Mouse (Mus musculus): Measurements from ENCODE around the gene Slc6a12. TPM values are rescaled to one million over a fixed set of nuclear protein-coding genes. Genes with fewer than 3 reads are reported as not detected.
A peak's percentile ranks its signal among the peaks of the same experiment; 100 is the strongest.

Slc6a12 gene
- total and polyA plus RNA-seq, 2 experiments: 86.8 to 172 TPM

- H3K4me1 ChIP-seq (ENCODE audit: control insufficient read depth, insufficient read depth, low read length): peaks cover 20% of the 10 kb centered on the region
- TF ChIP-seq CTCF (IDR thresholded peaks at IDR 0.05; ENCODE audit: low read depth, low read length) (no peak), POLR2A (IDR thresholded peaks at IDR 0.05; ENCODE audit: extremely low read depth, insufficient read depth, low read length) (no peak)
- H3K79me2 ChIP-seq (ENCODE audit: control insufficient read depth, insufficient read depth, low read length): no peaks in the 10 kb centered on the region; the same call in 1 of the 2 replicates
- H3K36me3 ChIP-seq (ENCODE audit: control insufficient read depth, insufficient read depth, low read length): no peaks in the 10 kb centered on the region
- peak overlapping the region; percentile 61 for H3K9ac ChIP-seq (ENCODE audit: low read depth, low read length)
- no peaks in the 10 kb centered on the region for H3K27me3 ChIP-seq (ENCODE audit: control insufficient read depth, insufficient read depth, low read length)
- peak overlapping the region; percentile 22; the same call in 1 of the 2 replicates for H3K4me3 ChIP-seq (ENCODE audit: insufficient read depth, low read depth, low read length)
- peak overlapping the region; percentile 91 for H3K27ac ChIP-seq (replicated peaks; ENCODE audit: insufficient read depth, low read depth, low read length)
- peak; percentile 99 for DNase-seq (ENCODE audit: extremely low read depth, low read depth, low spot score)
- WGBS: 22% methylated on average over 8 of the region's 8 CpGs
Observed at GRCm38 (mm10) chr6:121346428-121346827, 3.6 kb downstream of the Slc6a12 start.

GRCm38 (mm10) chr6:121352276-121352675, 9.4 kb downstream of the Slc6a12 start:
- TF ChIP-seq POLR2A (IDR thresholded peaks at IDR 0.05; ENCODE audit: extremely low read depth, insufficient read depth, low read length) (no peak), CTCF (IDR thresholded peaks at IDR 0.05; ENCODE audit: low read depth, low read length) (no peak)
- H3K9ac ChIP-seq (ENCODE audit: low read depth, low read length): no peak overlapping the region
- peaks cover 7% of the 10 kb centered on the region for H3K4me1 ChIP-seq (ENCODE audit: control insufficient read depth, insufficient read depth, low read length)
- no peaks in the 10 kb centered on the region; the same call in 1 of the 2 replicates for H3K79me2 ChIP-seq (ENCODE audit: control insufficient read depth, insufficient read depth, low read length)
- no peak for DNase-seq (ENCODE audit: extremely low read depth, low read depth, low spot score)
- H3K36me3 ChIP-seq (ENCODE audit: control insufficient read depth, insufficient read depth, low read length): peaks cover 26% of the 10 kb centered on the region
- H3K27ac ChIP-seq (replicated peaks; ENCODE audit: insufficient read depth, low read depth, low read length): no peak overlapping the region
- no peaks in the 10 kb centered on the region for H3K27me3 ChIP-seq (ENCODE audit: control insufficient read depth, insufficient read depth, low read length)
- H3K4me3 ChIP-seq (ENCODE audit: insufficient read depth, low read depth, low read length): no peak overlapping the region
- WGBS: 37% methylated on average over 2 of the region's 2 CpGs

- 70% methylated on average over 1 of the region's 1 CpGs for WGBS
- TF ChIP-seq POLR2A (IDR thresholded peaks at IDR 0.05; ENCODE audit: extremely low read depth, insufficient read depth, low read length) (no peak), CTCF (IDR thresholded peaks at IDR 0.05; ENCODE audit: low read depth, low read length) (no peak)
Observed at GRCm38 (mm10) chr6:121356041-121356440, 13.2 kb downstream of the Slc6a12 start.

GRCm38 (mm10) chr6:121357232-121357631, 14.4 kb downstream of the Slc6a12 start:
- H3K4me1 ChIP-seq (ENCODE audit: control insufficient read depth, insufficient read depth, low read length): no peaks in the 10 kb centered on the region
- no peaks in the 10 kb centered on the region for H3K79me2 ChIP-seq (ENCODE audit: control insufficient read depth, insufficient read depth, low read length)
- no peak overlapping the region for H3K9ac ChIP-seq (ENCODE audit: low read depth, low read length)
- H3K36me3 ChIP-seq (ENCODE audit: control insufficient read depth, insufficient read depth, low read length): peaks cover 46% of the 10 kb centered on the region
- no peak overlapping the region for H3K27ac ChIP-seq (replicated peaks; ENCODE audit: insufficient read depth, low read depth, low read length)
- H3K27me3 ChIP-seq (ENCODE audit: control insufficient read depth, insufficient read depth, low read length): no peaks in the 10 kb centered on the region
- DNase-seq (ENCODE audit: extremely low read depth, low read depth, low spot score): no peak
- TF ChIP-seq POLR2A (IDR thresholded peaks at IDR 0.05; ENCODE audit: extremely low read depth, insufficient read depth, low read length): no peak
- no peak for TF ChIP-seq CTCF (IDR thresholded peaks at IDR 0.05; ENCODE audit: low read depth, low read length)
- no peak overlapping the region for H3K4me3 ChIP-seq (ENCODE audit: insufficient read depth, low read depth, low read length)
- 91% methylated on average over 6 of the region's 6 CpGs for WGBS

More at GRCm38 (mm10) chr6:121356041-121356440, 13.2 kb downstream of the Slc6a12 start:
- no peak overlapping the region for H3K4me3 ChIP-seq (ENCODE audit: insufficient read depth, low read depth, low read length)
- no peaks in the 10 kb centered on the region for H3K4me1 ChIP-seq (ENCODE audit: control insufficient read depth, insufficient read depth, low read length)
- DNase-seq (ENCODE audit: extremely low read depth, low read depth, low spot score): no peak
- no peak overlapping the region for H3K9ac ChIP-seq (ENCODE audit: low read depth, low read length)
- H3K79me2 ChIP-seq (ENCODE audit: control insufficient read depth, insufficient read depth, low read length): no peaks in the 10 kb centered on the region
- no peaks in the 10 kb centered on the region for H3K27me3 ChIP-seq (ENCODE audit: control insufficient read depth, insufficient read depth, low read length)
- no peak overlapping the region for H3K27ac ChIP-seq (replicated peaks; ENCODE audit: insufficient read depth, low read depth, low read length)
- peaks cover 43% of the 10 kb centered on the region for H3K36me3 ChIP-seq (ENCODE audit: control insufficient read depth, insufficient read depth, low read length)

- no peak overlapping the region for H3K9ac ChIP-seq (ENCODE audit: low read depth, low read length)
- WGBS: 82% methylated on average over 6 of the region's 6 CpGs
- H3K79me2 ChIP-seq (ENCODE audit: control insufficient read depth, insufficient read depth, low read length): no peaks in the 10 kb centered on the region
- no peak for DNase-seq (ENCODE audit: extremely low read depth, low read depth, low spot score)
- H3K27ac ChIP-seq (replicated peaks; ENCODE audit: insufficient read depth, low read depth, low read length): no peak overlapping the region
- H3K4me1 ChIP-seq (ENCODE audit: control insufficient read depth, insufficient read depth, low read length): no peaks in the 10 kb centered on the region
- TF ChIP-seq CTCF (IDR thresholded peaks at IDR 0.05; ENCODE audit: low read depth, low read length): no peak
- no peak for TF ChIP-seq POLR2A (IDR thresholded peaks at IDR 0.05; ENCODE audit: extremely low read depth, insufficient read depth, low read length)
- no peaks in the 10 kb centered on the region for H3K27me3 ChIP-seq (ENCODE audit: control insufficient read depth, insufficient read depth, low read length)
- no peak overlapping the region for H3K4me3 ChIP-seq (ENCODE audit: insufficient read depth, low read depth, low read length)
- H3K36me3 ChIP-seq (ENCODE audit: control insufficient read depth, insufficient read depth, low read length): peaks cover 22% of the 10 kb centered on the region
Observed at GRCm38 (mm10) chr6:121363061-121363460, 20.2 kb downstream of the Slc6a12 start.

GRCm38 (mm10) chr6:121363956-121364355, 21.1 kb downstream of the Slc6a12 start:
- Histone ChIP-seq H3K9ac (ENCODE audit: low read depth, low read length) (no peak overlapping the region), H3K4me3 (ENCODE audit: insufficient read depth, low read depth, low read length) (no peak overlapping the region), H3K79me2 (ENCODE audit: control insufficient read depth, insufficient read depth, low read length) (no peaks in the 10 kb centered on the region), H3K4me1 (ENCODE audit: control insufficient read depth, insufficient read depth, low read length) (no peaks in the 10 kb centered on the region), H3K27me3 (ENCODE audit: control insufficient read depth, insufficient read depth, low read length) (no peaks in the 10 kb centered on the region), H3K27ac (replicated peaks; ENCODE audit: insufficient read depth, low read depth, low read length) (no peak overlapping the region), H3K36me3 (ENCODE audit: control insufficient read depth, insufficient read depth, low read length) (peaks cover 16% of the 10 kb centered on the region)
- no peak for DNase-seq (ENCODE audit: extremely low read depth, low read depth, low spot score)
- TF ChIP-seq POLR2A (IDR thresholded peaks at IDR 0.05; ENCODE audit: extremely low read depth, insufficient read depth, low read length) (no peak), CTCF (IDR thresholded peaks at IDR 0.05; ENCODE audit: low read depth, low read length) (no peak)
- WGBS: 80% methylated on average over 4 of the region's 4 CpGs
